26 mouse cellular contexts compared by ENCODE assay signal in the genomic region with DNA sequence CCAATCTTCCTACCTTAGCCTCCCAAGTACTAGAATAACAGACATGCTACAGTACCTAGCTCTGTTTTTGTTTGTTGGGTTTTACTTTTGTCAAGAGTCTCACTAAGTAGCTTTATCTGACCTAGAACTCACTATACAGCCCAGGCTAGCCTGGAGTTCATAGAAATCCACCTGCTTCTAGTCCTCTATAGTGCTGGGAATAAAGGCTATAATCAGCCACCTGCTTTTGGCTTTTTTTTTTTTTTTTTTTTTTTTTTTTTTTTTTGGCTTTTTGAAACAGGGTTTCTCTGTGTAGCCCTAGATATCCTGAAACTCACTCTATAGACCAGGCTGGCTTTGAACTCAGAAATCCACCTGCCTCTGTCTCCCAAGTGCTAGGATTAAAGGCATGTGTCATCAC.
"Had no signal": no experiment of that assay in that cellular context is flagged by ENCODE, and none has a peak within 500 bp of the region (broad histone marks: within the 10 kb centered on the region; RNA-seq: fewer than 3 reads in every experiment).

No protein-coding gene starts in this region.

- H3K4me3 ChIP-seq: gastrocnemius, adult 2 months; heart, adult 2 months; heart, embryonic 10.5 days; heart, embryonic 12.5 days; hindbrain, embryonic 10.5 days; hindbrain, embryonic 13.5 days; hindbrain, embryonic 15.5 days; kidney, embryonic 15.5 days; limb, embryonic 13.5 days; limb, embryonic 15.5 days; liver, embryonic 12.5 days had no signal

- H3K9me3 ChIP-seq: heart, embryonic 10.5 days; heart, embryonic 12.5 days; hindbrain, embryonic 10.5 days; hindbrain, embryonic 13.5 days; hindbrain, embryonic 15.5 days; kidney, embryonic 15.5 days; limb, embryonic 13.5 days; limb, embryonic 15.5 days; liver, embryonic 12.5 days had no signal

- DNase-seq: gastrocnemius, adult 2 months; gastrocnemius, postnatal 10 days; gastrocnemius, postnatal 25 days; heart, adult 2 months; heart, postnatal 10 days; heart, postnatal 4 days; kidney, adult 11 months; kidney, adult 2 months; kidney, adult 9 months; kidney, postnatal 14 days; kidney, postnatal 36 days; layer of hippocampus, adult 9-11 months; layer of hippocampus, postnatal 36 days; left cerebral cortex, postnatal 4 days had no signal

- H3K4me2 ChIP-seq: heart, embryonic 12.5 days; hindbrain, embryonic 13.5 days; hindbrain, embryonic 15.5 days; kidney, embryonic 15.5 days; limb, embryonic 13.5 days; limb, embryonic 15.5 days had no signal

- H3K27me3 ChIP-seq: hindbrain, embryonic 15.5 days; limb, embryonic 13.5 days; liver, embryonic 12.5 days had no signal

- H3K9ac ChIP-seq: heart, embryonic 12.5 days; hindbrain, embryonic 13.5 days; hindbrain, embryonic 15.5 days; kidney, embryonic 15.5 days; limb, embryonic 13.5 days; limb, embryonic 15.5 days; liver, embryonic 14.5 days had no signal

- H3K27ac ChIP-seq: gastrocnemius, adult 2 months; heart, adult 2 months; heart, embryonic 10.5 days; hindbrain, embryonic 10.5 days; hindbrain, embryonic 13.5 days; hindbrain, embryonic 15.5 days; hindbrain, postnatal 0 days; kidney, embryonic 15.5 days; kidney, postnatal 0 days; limb, embryonic 13.5 days; limb, embryonic 15.5 days; liver, embryonic 14.5 days had no signal

- H3K4me1 ChIP-seq: heart, embryonic 10.5 days; heart, embryonic 12.5 days; hindbrain, embryonic 10.5 days; hindbrain, embryonic 13.5 days; hindbrain, embryonic 15.5 days; kidney, embryonic 15.5 days; limb, embryonic 13.5 days; limb, embryonic 15.5 days had no signal
